Mouse (Mus musculus) lung, adult 2 months (tissue): ENCODE measurements at regions not wholly inside any gene's neighbourhood (a gene's known extent, or its start where the extent isn't known, plus 50 kb on each side); places are given as distances from the start of the nearest gene placed in this dataset.

ENCODE experiments used
- CTCF ChIP-seq: fragments of 200-500 bp; IDR thresholded peaks from 2 replicates; pipeline ENCODE4 v1.5.1; 2011; ENCODE audit warnings: mild to moderate bottlenecking, low read length, control low read depth; ENCODE audit not compliant: insufficient read depth
- POLR2A ChIP-seq: fragments of 200-500 bp; IDR thresholded peaks from 2 replicates; pipeline ENCODE4 v1.6.1; 2011; ENCODE audit warnings: low read depth, mild to moderate bottlenecking, control low read depth, low read length, borderline replicate concordance; ENCODE audit errors: extremely low read depth

- TF ChIP-seq CTCF (no peak), POLR2A (no peak)
Observed at GRCm38 (mm10) chr15:62524628-62525027, 1320.3 kb downstream of the Gsdmc2 start.
